Mouse (Mus musculus) urinary bladder, postnatal 10 days (tissue): Measurements from ENCODE around the gene Sh3pxd2a.

Experiments
- DNase-seq: peaks from one replicate; pipeline ENCODE4 v3.0.0; 2022; ENCODE audit warnings: low spot score

Sh3pxd2a gene

GRCm38 (mm10) chr19:47309824-47310223 lies 154.4 kb downstream of the Sh3pxd2a start:
- DNase-seq: no peak

GRCm38 (mm10) chr19:47306917-47307315 lies 157.3 kb downstream of the Sh3pxd2a start:
- no peak for DNase-seq

- DNase-seq: no peak
Measured at GRCm38 (mm10) chr19:47306128-47306916, 157.9 kb downstream of the Sh3pxd2a start.

- no peak for DNase-seq
Measured at GRCm38 (mm10) chr19:47305401-47305800, 158.8 kb downstream of the Sh3pxd2a start.

GRCm38 (mm10) chr19:47304170-47304745 lies 159.9 kb downstream of the Sh3pxd2a start:
- no peak for DNase-seq

- no peak for DNase-seq
Measured at GRCm38 (mm10) chr19:47303128-47303527, 161.1 kb downstream of the Sh3pxd2a start.

- no peak for DNase-seq
Measured at GRCm38 (mm10) chr19:47302191-47302852, 161.9 kb downstream of the Sh3pxd2a start.

GRCm38 (mm10) chr19:47301303-47302190 lies 162.7 kb downstream of the Sh3pxd2a start:
- no peak for DNase-seq

GRCm38 (mm10) chr19:47298100-47298499 lies 166.1 kb downstream of the Sh3pxd2a start:
- no peak for DNase-seq

- no peak for DNase-seq
Measured at GRCm38 (mm10) chr19:47292451-47292951, 171.7 kb downstream of the Sh3pxd2a start.

GRCm38 (mm10) chr19:47291307-47292080 lies 172.7 kb downstream of the Sh3pxd2a start:
- no peak for DNase-seq

GRCm38 (mm10) chr19:47286886-47287450 lies 177.2 kb downstream of the Sh3pxd2a start:
- no peak for DNase-seq

- no peak for DNase-seq
Measured at GRCm38 (mm10) chr19:47285581-47285980, 178.6 kb downstream of the Sh3pxd2a start.

- no peak for DNase-seq
Measured at GRCm38 (mm10) chr19:47282688-47283215, 181.4 kb downstream of the Sh3pxd2a start.

- no peak for DNase-seq
Measured at GRCm38 (mm10) chr19:47282050-47282454, 182.1 kb downstream of the Sh3pxd2a start.

GRCm38 (mm10) chr19:47280894-47281293 lies 183.3 kb downstream of the Sh3pxd2a start:
- no peak for DNase-seq

- no peak for DNase-seq
Measured at GRCm38 (mm10) chr19:47279788-47280532, 184.2 kb downstream of the Sh3pxd2a start.

GRCm38 (mm10) chr19:47279372-47279771 lies 184.8 kb downstream of the Sh3pxd2a start:
- no peak for DNase-seq

GRCm38 (mm10) chr19:47276730-47277129 lies 187.5 kb downstream of the Sh3pxd2a start:
- no peak for DNase-seq

GRCm38 (mm10) chr19:47270520-47270919 lies 193.7 kb downstream of the Sh3pxd2a start:
- no peak for DNase-seq
